Mouse (Mus musculus) T-helper 17 cell (primary cell): ENCODE results near the gene Tex2.
"Not testable (repeated sequence)": the region's sequence is repeated elsewhere in the genome, so short reads cannot be mapped to it uniquely, and the experiment has no call there.

Experiments
- in situ Hi-C, 2 experiments: fragments of 300-600 bp; cut with MboI, MseI; formaldehyde crosslinking; loops; 1 replicate in 1 of 2; 2 replicates in 1 of 2; pipeline ENCODE4 v1.15.1; 2025; ENCODE audit warnings: high pct_unique_total_duplicates in 2 of 2

Tex2 gene

GRCm38 (mm10) chr11:106513166-106513565 lies 100.1 kb downstream of the Tex2 start:
- in situ Hi-C loops = no loop called here

- in situ Hi-C loops = no loop called here
Observed at GRCm38 (mm10) chr11:106512006-106512390, 101.2 kb downstream of the Tex2 start.

- in situ Hi-C loops = no loop called here
Observed at GRCm38 (mm10) chr11:106511236-106512005, 101.8 kb downstream of the Tex2 start.

- in situ Hi-C loops = no loop called here
Observed at GRCm38 (mm10) chr11:106507638-106508037, 105.6 kb downstream of the Tex2 start.

- in situ Hi-C loops = no loop called here
Observed at GRCm38 (mm10) chr11:106506211-106506610, 107.0 kb downstream of the Tex2 start.

GRCm38 (mm10) chr11:106504129-106504528 lies 109.1 kb downstream of the Tex2 start:
- in situ Hi-C loops = no loop called here

- in situ Hi-C loops = no loop called here
Observed at GRCm38 (mm10) chr11:106503425-106503717, 109.9 kb downstream of the Tex2 start.

GRCm38 (mm10) chr11:106502631-106503424 lies 110.4 kb downstream of the Tex2 start:
- in situ Hi-C loops = no loop called here

- in situ Hi-C loops = no loop called here
Observed at GRCm38 (mm10) chr11:106502159-106502505, 111.1 kb downstream of the Tex2 start.

- in situ Hi-C loops = no loop called here
Observed at GRCm38 (mm10) chr11:106501308-106502158, 111.7 kb downstream of the Tex2 start.

GRCm38 (mm10) chr11:106500393-106501307 lies 112.6 kb downstream of the Tex2 start:
- in situ Hi-C loops = no loop called here

GRCm38 (mm10) chr11:106498739-106499379 lies 114.4 kb downstream of the Tex2 start:
- in situ Hi-C loops = no loop called here

GRCm38 (mm10) chr11:106497926-106498325 lies 115.3 kb downstream of the Tex2 start:
- in situ Hi-C loops = no loop called here

- in situ Hi-C loops = not testable (repeated sequence)
Observed at GRCm38 (mm10) chr11:106497009-106497408, 116.2 kb downstream of the Tex2 start.

GRCm38 (mm10) chr11:106492984-106493669 lies 120.1 kb downstream of the Tex2 start:
- in situ Hi-C loops = loop anchor here (5.0 kb wide), 1 partner anchor 76 kb away; no protein-coding TSS in a partner anchor

GRCm38 (mm10) chr11:106491393-106491792 lies 121.8 kb downstream of the Tex2 start:
- in situ Hi-C loops = loop anchor here (5.0 kb wide), 1 partner anchor 74 kb away; no protein-coding TSS in a partner anchor

GRCm38 (mm10) chr11:106490600-106490999 lies 122.6 kb downstream of the Tex2 start:
- in situ Hi-C loops = loop anchor here (5.0 kb wide), 1 partner anchor 73 kb away; no protein-coding TSS in a partner anchor

GRCm38 (mm10) chr11:106490057-106490456 lies 123.2 kb downstream of the Tex2 start:
- in situ Hi-C loops = loop anchor here (5.0 kb wide), 1 partner anchor 73 kb away; no protein-coding TSS in a partner anchor

GRCm38 (mm10) chr11:106489036-106489693 lies 124.1 kb downstream of the Tex2 start:
- in situ Hi-C loops = no loop called here
